Mouse (Mus musculus) thymus, adult 2 months (tissue): ENCODE data around the gene Defb36. TPM values are rescaled to one million over a fixed set of nuclear protein-coding genes. Genes with fewer than 3 reads are reported as not detected.

ENCODE experiments used
- DNase-seq: peaks from one replicate; pipeline ENCODE4 v3.0.0; 2021
- H3K27ac ChIP-seq: fragments of 200-500 bp; 2 replicates; pipeline ENCODE4 v1.5.1; 2012; ENCODE audit warnings: low read length, control low read depth; ENCODE audit not compliant: control insufficient read depth, insufficient read depth
- H3K27me3 ChIP-seq: fragments of 200-500 bp; 2 replicates; pipeline ENCODE4 v1.6.1; 2012; ENCODE audit warnings: mild to moderate bottlenecking, low read length, moderate library complexity, mixed read lengths; ENCODE audit not compliant: control insufficient read depth, insufficient read depth
- H3K36me3 ChIP-seq: fragments of 200-500 bp; 2 replicates; pipeline ENCODE4 v1.6.1; 2012; ENCODE audit warnings: mild to moderate bottlenecking, low read length, moderate library complexity; ENCODE audit not compliant: control insufficient read depth, insufficient read depth
- H3K4me1 ChIP-seq: fragments of 200-500 bp; replicated peaks from 2 replicates; pipeline ENCODE4 v1.6.1; 2012; ENCODE audit warnings: low read length; ENCODE audit not compliant: control insufficient read depth, insufficient read depth
- H3K4me3 ChIP-seq: fragments of 200-500 bp; 2 replicates; pipeline ENCODE4 v1.5.1; 2012; ENCODE audit warnings: mild to moderate bottlenecking, low read length, control low read depth, moderate library complexity; ENCODE audit not compliant: control insufficient read depth, insufficient read depth
- CTCF ChIP-seq: fragments of 200-500 bp; IDR thresholded peaks from 2 replicates; pipeline ENCODE4 v1.5.1; 2012; ENCODE audit warnings: mild to moderate bottlenecking, control low read depth, low read length, moderate library complexity, borderline replicate concordance; ENCODE audit not compliant: control insufficient read depth, poor library complexity, insufficient read depth; ENCODE audit errors: extremely low read depth
- POLR2A ChIP-seq: fragments of 200-500 bp; IDR thresholded peaks from 2 replicates; pipeline ENCODE4 v1.6.1; 2012; ENCODE audit warnings: mild to moderate bottlenecking, low read length, control low read depth, moderate library complexity; ENCODE audit not compliant: control insufficient read depth, poor library complexity, insufficient read depth; ENCODE audit errors: extremely low read depth
- WGBS: fragments of 180-500 bp; shearing (Covaris S2); methylation state at CpG from one replicate; pipeline ENCODE4 v1.1.7; 2018; 5-methylcytosine and 5-hydroxymethylcytosine counted together
- polyA plus RNA-seq: library from polyadenylated mRNA; depleted of rRNA; stranded (reverse); fragments of >200 nt; gene quantifications from 2 replicates; pipeline ENCODE4 v1.2.3, GENCODE M21; 2012; rRNA removed

Gene Defb36
- not detected in 2 replicates for polyA plus RNA-seq

DNA sequence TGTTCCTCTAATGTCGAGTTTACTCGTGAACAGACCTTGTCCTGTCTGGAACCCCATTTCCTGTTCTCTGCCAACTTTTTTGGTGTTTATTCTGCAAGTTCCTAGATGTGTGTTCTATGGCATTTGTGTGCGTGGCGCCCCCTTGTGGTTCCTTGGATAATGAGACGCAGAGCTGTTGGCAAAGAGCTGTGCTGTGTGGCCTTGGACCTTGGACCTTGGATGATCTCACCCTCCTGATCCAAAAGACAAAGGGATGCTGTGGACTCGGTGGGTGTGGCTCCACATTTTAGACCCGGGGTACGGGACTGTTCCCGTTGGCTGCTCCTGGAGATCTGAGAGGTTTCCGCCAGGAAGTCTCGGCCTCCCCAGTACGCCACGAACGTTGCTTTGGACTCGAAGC lies at the start of gene Defb36:
Defb36 (plus strand) TSS at position 271 of the 400 bp plus-strand sequence.
- peak; percentile 16 for DNase-seq
- Histone ChIP-seq H3K27ac (no peak within 1 kb of the TSS), H3K4me1 (no peaks in the 10 kb centered on the region), H3K27me3 (no peaks in the 10 kb centered on the region), H3K4me3 (no peak within 1 kb of the TSS), H3K36me3 (no peaks in the 10 kb centered on the region)
- 77% methylated on average over 15 of the region's 15 CpGs for WGBS
- TF ChIP-seq POLR2A (no peak), CTCF (peak; percentile 60; the same call in 1 of the 2 replicates)

DNA sequence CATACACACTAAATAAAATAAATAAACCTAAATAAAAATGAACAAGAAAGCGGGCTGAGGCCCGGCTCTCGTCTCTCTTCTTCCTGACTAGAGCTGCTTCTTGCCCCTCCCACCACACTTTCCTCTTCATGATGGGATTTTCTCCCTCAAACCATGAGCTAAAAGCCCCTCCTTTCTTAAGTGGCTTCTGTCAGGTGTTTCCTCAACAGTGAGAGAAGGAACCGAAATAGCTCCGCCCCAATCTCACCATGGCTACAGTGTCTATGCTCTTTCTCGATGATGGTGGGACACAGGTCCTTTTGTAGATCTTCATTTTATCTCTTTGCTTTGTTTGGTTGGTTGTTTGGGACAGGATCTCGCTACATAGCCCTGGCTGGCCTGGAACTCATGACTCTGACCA lies 47.5 kb upstream of the Defb36 start:
- Histone ChIP-seq H3K36me3 (no peaks in the 10 kb centered on the region), H3K27me3 (no peaks in the 10 kb centered on the region), H3K27ac (no peak overlapping the region), H3K4me3 (no peak overlapping the region), H3K4me1 (no peaks in the 10 kb centered on the region)
- WGBS, result 20% methylated on average over 7 of the region's 7 CpGs
- no peak for TF ChIP-seq CTCF
- no peak for TF ChIP-seq POLR2A
- no peak for DNase-seq

DNA sequence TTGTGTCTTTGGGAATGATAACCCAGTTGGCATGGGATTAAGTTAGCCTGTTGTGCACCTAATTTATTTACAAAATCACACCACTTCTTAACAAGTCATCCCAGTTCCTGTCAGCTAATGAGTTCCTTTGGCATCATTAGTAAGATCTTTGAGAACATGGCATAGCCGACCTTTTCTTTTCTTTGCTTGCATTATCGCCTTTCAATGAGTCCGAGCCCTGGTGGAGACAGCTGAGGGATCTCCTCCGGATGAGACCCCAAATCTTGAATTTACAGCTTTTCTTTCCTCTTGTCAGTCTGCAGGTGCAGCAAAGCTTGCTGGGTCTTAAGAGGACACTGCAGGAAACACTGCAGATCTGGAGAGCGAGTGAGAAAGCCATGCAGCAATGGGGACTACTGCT lies 35.1 kb upstream of the Defb36 start, which contains the start of gene Gm17416:
Gm17416 (plus strand) TSS at position 301 of the 400 bp plus-strand sequence.
- DNase-seq, result no peak
- WGBS, result 91% methylated on average over 5 of the region's 5 CpGs

DNA sequence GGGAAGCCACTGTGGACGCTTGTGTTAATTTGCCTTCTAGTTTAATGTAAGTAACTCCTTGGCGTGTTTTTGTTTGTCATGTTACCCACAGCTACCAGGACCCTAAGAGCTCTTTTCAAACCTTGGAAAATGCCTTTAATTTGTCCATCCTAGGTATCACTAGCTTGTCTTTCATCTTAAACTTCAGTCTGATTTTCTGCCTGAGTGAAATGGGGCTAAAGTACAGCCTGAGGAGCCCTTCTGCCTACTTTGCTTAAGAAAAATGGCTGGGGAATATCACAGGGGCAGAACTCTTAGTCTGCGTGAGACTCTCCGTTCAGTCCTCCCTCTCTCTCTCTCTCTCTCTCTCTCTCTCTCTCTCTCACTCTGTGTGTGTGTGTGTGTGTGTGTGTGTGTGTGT lies 34.2 kb upstream of the Defb36 start:
- WGBS, result 87% methylated on average over 4 of the region's 4 CpGs
- no peak for DNase-seq
- Histone ChIP-seq H3K36me3 (no peaks in the 10 kb centered on the region), H3K27me3 (no peaks in the 10 kb centered on the region), H3K4me3 (no peak overlapping the region), H3K4me1 (no peaks in the 10 kb centered on the region), H3K27ac (no peak overlapping the region)
- TF ChIP-seq POLR2A (no peak), CTCF (no peak)

More for the DNA sequence above, 35.1 kb upstream of the Defb36 start, which contains the start of gene Gm17416:
- Histone ChIP-seq H3K36me3 (no peaks in the 10 kb centered on the region), H3K4me1 (no peaks in the 10 kb centered on the region), H3K27ac (no peak within 1 kb of the TSS), H3K27me3 (no peaks in the 10 kb centered on the region), H3K4me3 (no peak within 1 kb of the TSS)
- TF ChIP-seq CTCF (no peak), POLR2A (no peak)

DNA sequence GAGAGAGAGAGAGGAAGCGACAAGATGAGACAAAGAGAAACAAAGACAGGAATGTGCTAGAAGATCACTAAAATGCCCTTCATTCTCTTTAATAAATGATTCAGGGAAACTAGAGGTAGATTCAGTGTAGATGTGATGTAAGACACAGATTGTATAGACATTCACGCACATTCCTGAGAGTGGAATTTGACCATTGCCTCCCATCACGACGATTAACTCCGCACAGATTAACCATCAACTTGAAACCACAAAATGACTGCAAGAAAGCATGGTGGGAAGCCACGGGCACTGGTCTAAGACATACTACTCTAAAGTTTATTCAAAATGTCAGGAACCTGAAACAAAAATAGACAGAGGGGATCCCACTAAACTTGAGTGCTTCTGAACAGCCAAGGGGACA lies 33.8 kb upstream of the Defb36 start:
- no peak for DNase-seq

DNA sequence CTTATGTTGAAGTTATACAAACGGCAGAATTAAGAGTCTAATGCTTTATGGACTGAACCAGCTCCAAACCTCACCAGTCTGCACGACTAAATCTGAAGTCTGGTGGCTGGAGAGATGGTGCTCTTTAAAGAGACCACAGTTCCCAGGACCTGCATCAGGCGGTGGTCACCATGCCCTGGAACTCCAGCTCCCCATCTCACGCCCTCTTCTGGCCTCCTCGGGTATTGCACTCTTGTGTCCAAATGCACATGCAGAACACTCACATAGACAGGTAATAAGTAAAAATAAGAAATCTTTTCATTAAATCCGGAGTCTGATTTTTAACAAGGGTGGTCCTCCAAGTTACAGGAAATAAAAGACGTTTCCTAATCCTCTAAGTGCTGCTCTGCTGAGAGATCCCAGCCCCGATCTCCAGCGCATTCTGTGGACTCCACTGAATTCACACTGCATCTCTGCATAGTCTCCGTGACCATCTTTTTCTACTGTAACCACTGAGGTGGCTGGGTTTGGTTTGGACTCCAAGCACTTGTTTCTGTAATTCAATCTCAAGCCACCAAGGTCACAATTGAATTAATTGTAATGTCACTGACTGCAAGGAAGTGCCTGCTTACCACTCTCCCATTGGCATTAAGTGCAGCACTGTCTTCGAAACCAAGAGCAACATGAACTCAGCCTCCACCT lies 31.9 kb upstream of the Defb36 start, which contains the start of gene Defb21:
Defb21 (plus strand) TSS at position 631 of the 681 bp plus-strand sequence.
- Histone ChIP-seq H3K36me3 (no peaks in the 10 kb centered on the region), H3K4me3 (no peak within 1 kb of the TSS), H3K27ac (no peak within 1 kb of the TSS), H3K4me1 (no peaks in the 10 kb centered on the region), H3K27me3 (no peaks in the 10 kb centered on the region)
- peak; percentile 44; the same call in 1 of the 2 replicates for TF ChIP-seq CTCF
- TF ChIP-seq POLR2A, result no peak
- DNase-seq, result peak; percentile 4
- WGBS, result 63% methylated on average over 11 of the region's 11 CpGs

More for the DNA sequence above, 33.8 kb upstream of the Defb36 start:
- 46% methylated on average over 6 of the region's 6 CpGs for WGBS
- TF ChIP-seq POLR2A (no peak), CTCF (no peak)
- H3K4me1 ChIP-seq, result no peaks in the 10 kb centered on the region
- no peaks in the 10 kb centered on the region for H3K36me3 ChIP-seq
- H3K27ac ChIP-seq, result no peak overlapping the region
- H3K27me3 ChIP-seq, result no peaks in the 10 kb centered on the region
- H3K4me3 ChIP-seq, result no peak overlapping the region
